ENCODE assay signal across 28 mouse cellular contexts in genomic region chr2:68419746-68420145, GRCm38 (mm10). TPM values are rescaled to one million over a fixed set of nuclear protein-coding genes. Genes with fewer than 3 reads are reported as not detected.
A peak's percentile ranks its signal among the peaks of the same experiment; 100 is the strongest.
DNase-seq lines count a peak whose midpoint lies in the region; ATAC-seq and TF ChIP-seq lines count a peak whose summit lies in the region.
"Had no signal": no experiment of that assay in that cellular context is flagged by ENCODE, and none has a peak within 500 bp of the region (broad histone marks: within the 10 kb centered on the region; RNA-seq: fewer than 3 reads in every experiment).

No protein-coding gene starts in this region.

- H3K27ac ChIP-seq in heart, embryonic 11.5 days (ENCODE audit: low read depth, low read length): 0 out of 2 replicates have a peak overlapping the region, but pooled peaks have one; percentile 15
- peak overlapping the region; percentile 40 for H3K27ac ChIP-seq in heart, postnatal 0 days (ENCODE audit: low read depth)
- H3K27ac ChIP-seq in left cerebral cortex, adult 2 months: peak overlapping the region; percentile 81
- H3K27ac ChIP-seq in olfactory bulb, adult 2 months (ENCODE audit: insufficient read depth, low read depth, low read length): peak overlapping the region; percentile 38; the same call in 1 of the 2 replicates
- H3K27ac ChIP-seq: hindbrain, embryonic 10.5 days; hindbrain, embryonic 15.5 days; kidney, postnatal 0 days; limb, embryonic 12.5 days; liver, embryonic 15.5 days; stomach, postnatal 0 days had no signal

- intact Hi-C loops in heart, postnatal 14 days (cut with DNase I): no loop called here
- intact Hi-C loops in left cerebral cortex, adult 2 months (cut with DNase I): loop anchor here (5.0 kb wide), 1 partner anchor 52 kb away; no protein-coding TSS in a partner anchor
- intact Hi-C loops in left cerebral cortex, postnatal 10 days (cut with DNase I): no loop called here

- ATAC-seq in heart, embryonic 11.5 days (replicated peaks; ENCODE audit: insufficient number of reproducible peaks, low FRiP score, low TSS enrichment): no peak
- no peak for ATAC-seq in heart, postnatal 0 days (ENCODE audit: insufficient read depth, low read depth)
- ATAC-seq: CD4-positive, CD25-positive, alpha-beta regulatory T cell, adult 4 months; forebrain, embryonic 16.5 days; inflammation-experienced regulatory T-cells, adult 6 months had no signal

- H3K9ac ChIP-seq in heart, embryonic 11.5 days (ENCODE audit: low read depth, low read length): no peak overlapping the region
- no peak overlapping the region for H3K9ac ChIP-seq in heart, postnatal 0 days (replicated peaks; ENCODE audit: low read depth, low read length)
- H3K9ac ChIP-seq: hindbrain, embryonic 15.5 days; limb, embryonic 12.5 days; liver, embryonic 15.5 days; lung, embryonic 14.5 days had no signal

- TF ChIP-seq CTCF in heart, postnatal 0 days (IDR thresholded peaks at IDR 0.05; ENCODE audit: low read depth): no peak
- TF ChIP-seq CTCF in left cerebral cortex, adult 2 months (IDR thresholded peaks at IDR 0.05): no peak
- no peak for TF ChIP-seq CTCF in olfactory bulb, adult 2 months (IDR thresholded peaks at IDR 0.05; ENCODE audit: insufficient read depth, low read depth, low read length)

- no peak for TF ChIP-seq EP300 in heart, postnatal 0 days (IDR thresholded peaks at IDR 0.05; ENCODE audit: low read depth)

- H3K36me3 ChIP-seq in heart, embryonic 11.5 days (ENCODE audit: control insufficient read depth, insufficient read depth, low read length): no peaks in the 10 kb centered on the region
- peaks cover 10% of the 10 kb centered on the region; the same call in 1 of the 2 replicates for H3K36me3 ChIP-seq in heart, postnatal 0 days (replicated peaks; ENCODE audit: control insufficient read depth, insufficient read depth, low read length)
- H3K36me3 ChIP-seq: hindbrain, embryonic 15.5 days; limb, embryonic 12.5 days; liver, embryonic 15.5 days had no signal

- H3K4me3 ChIP-seq in heart, embryonic 11.5 days (ENCODE audit: low read depth, low read length): no peak overlapping the region
- H3K4me3 ChIP-seq in heart, postnatal 0 days (ENCODE audit: low read depth, low read length): no peak overlapping the region
- no peak overlapping the region for H3K4me3 ChIP-seq in left cerebral cortex, adult 2 months
- no peak overlapping the region for H3K4me3 ChIP-seq in olfactory bulb, adult 2 months (ENCODE audit: insufficient read depth, low read depth, low read length)
- H3K4me3 ChIP-seq: erythroblast, embryonic 14.5 days; hindbrain, embryonic 10.5 days; hindbrain, embryonic 15.5 days; limb, embryonic 12.5 days; liver, embryonic 15.5 days had no signal

- no peaks in the 10 kb centered on the region for H3K27me3 ChIP-seq in heart, embryonic 11.5 days (ENCODE audit: control insufficient read depth, insufficient read depth, low read length)
- no peaks in the 10 kb centered on the region for H3K27me3 ChIP-seq in heart, postnatal 0 days (ENCODE audit: control insufficient read depth, insufficient read depth, low read length)
- H3K27me3 ChIP-seq: hindbrain, embryonic 15.5 days; limb, embryonic 12.5 days; liver, embryonic 15.5 days had no signal

- peaks cover 38% of the 10 kb centered on the region for H3K4me1 ChIP-seq in heart, embryonic 11.5 days (ENCODE audit: control insufficient read depth, insufficient read depth, low read length)
- H3K4me1 ChIP-seq in heart, postnatal 0 days (ENCODE audit: control insufficient read depth, insufficient read depth): peaks cover 56% of the 10 kb centered on the region
- peaks cover 17% of the 10 kb centered on the region for H3K4me1 ChIP-seq in olfactory bulb, adult 2 months (ENCODE audit: control insufficient read depth, insufficient read depth, low read length)
- H3K4me1 ChIP-seq: hindbrain, embryonic 15.5 days; limb, embryonic 12.5 days; liver, embryonic 15.5 days had no signal

- H3K9me3 ChIP-seq in heart, embryonic 11.5 days (replicated peaks; ENCODE audit: control insufficient read depth, low read length): no peaks in the 10 kb centered on the region
- H3K9me3 ChIP-seq in heart, postnatal 0 days (replicated peaks; ENCODE audit: control insufficient read depth, low read length): no peaks in the 10 kb centered on the region
- H3K9me3 ChIP-seq: hindbrain, embryonic 10.5 days; hindbrain, embryonic 15.5 days; limb, embryonic 12.5 days; liver, embryonic 15.5 days had no signal

- no peak for TF ChIP-seq POLR2A in olfactory bulb, adult 2 months (IDR thresholded peaks at IDR 0.05; ENCODE audit: insufficient read depth, low read depth, low read length)

- DNase-seq in heart, postnatal 4 days: no peak
- no peak for DNase-seq in heart, postnatal 0 days (ENCODE audit: low spot score)
- no peak for DNase-seq in heart, postnatal 14 days
- peak in 1 of 2 experiments; percentile 30 for DNase-seq in left cerebral cortex, adult 2 months (ENCODE audit: extremely low spot score in 1 of 2, low spot score in 2 of 2)
- no peak for DNase-seq in left cerebral cortex, postnatal 10 days (ENCODE audit: extremely low spot score in 1 of 2, low spot score in 2 of 2)
- DNase-seq: adrenal gland, postnatal 25 days; cerebellum, adult 18-20 months; cerebellum, postnatal 10 days; gastrocnemius, postnatal 25 days; kidney, adult 2 months; layer of hippocampus, adult 9-11 months; lung, embryonic 14.5 days; lung, postnatal 14 days; midbrain, embryonic 14.5 days; thymus, adult 18-20 months; thymus, postnatal 25 days had no signal

- no peak overlapping the region for H3K4me2 ChIP-seq in heart, embryonic 11.5 days
- H3K4me2 ChIP-seq in heart, postnatal 0 days (ENCODE audit: low read depth, low read length): no peak overlapping the region
- H3K4me2 ChIP-seq: hindbrain, embryonic 15.5 days; limb, embryonic 12.5 days; liver, embryonic 15.5 days; lung, embryonic 14.5 days had no signal

- WGBS in heart, embryonic 11.5 days (ENCODE audit: insufficient replicate concordance): 65% methylated on average over 7 of the region's 7 CpGs
- 63% methylated on average over 7 of the region's 7 CpGs for WGBS in heart, postnatal 0 days
- 73% methylated on average over 7 of the region's 7 CpGs for WGBS in olfactory bulb, adult 2 months

RNA-seq across cellular contexts. Expression of gene Stk39, which starts 52.3 kb away (rescaled TPM):
- polyA plus RNA-seq in heart, embryonic 11.5 days (2014; fragmentation: Nextera tagmentation; extraction: Ambion mirVana): 58.3 and 66.5 TPM in 2 replicates
- 100 to 1,000 TPM; 160 to 163 TPM for total RNA-seq in heart, postnatal 4 days (2021)
- total RNA-seq in heart, postnatal 0 days (2014; rRNA removed; ENCODE audit: low replicate concordance): 81.8 and 84.5 TPM in 2 replicates
- 83.9 and 93.2 TPM in 2 replicates for polyA plus RNA-seq in heart, postnatal 0 days (2015; fragmentation: Nextera tagmentation; extraction: Ambion mirVana)
- 100 to 1,000 TPM in 1 of 2 experiments, 10 to 100 TPM in 1; 95.6 to 106 TPM for total RNA-seq in heart, postnatal 14 days (2021)
- total RNA-seq in left cerebral cortex, adult 2 months (2021): 10 to 100 TPM; 82.0 to 87.6 TPM
- 10 to 100 TPM; 49.2 to 51.6 TPM for total RNA-seq in left cerebral cortex, postnatal 10 days (2021)
- not detected in 2 replicates for polyA plus RNA-seq in olfactory bulb, adult 2 months (2012; ENCODE audit: insufficient read depth, insufficient read length, low replicate concordance, missing spikeins)
- polyA plus RNA-seq: erythroblast, embryonic 14.5 days had no signal

Comparison
In these comparisons a context has a peak if more than half of its experiments do, and no peak if none do; other contexts are left out.
1. H3K27ac ChIP-seq: peak in every context shown above with its lines; median percentile 81 in left cerebral cortex, adult 2 months; 40 in heart, postnatal 0 days; 38 in olfactory bulb, adult 2 months; 15 in heart, embryonic 11.5 days.